Mouse (Mus musculus) right cerebral cortex, adult 2 months (tissue): ENCODE data around the gene Eif3d.
"Not testable (repeated sequence)": the region's sequence is repeated elsewhere in the genome, so short reads cannot be mapped to it uniquely, and the experiment has no call there.

ENCODE experiments used
- DNase-seq, 2 experiments: peaks; one replicate each; pipeline ENCODE4 v3.0.0; 2021 to 2022; ENCODE audit warnings: low spot score in 2 of 2

The Eif3d gene

GRCm38 (mm10) chr15:77970470-77971292, at the start of gene Eif3d:
Gene Eif3d (minus strand): TSS chr15:77970813.
- DNase-seq, result peak; percentile 99 to 100

- no peak for DNase-seq
Observed at GRCm38 (mm10) chr15:78014046-78014445, 43.4 kb upstream of the Eif3d start.

GRCm38 (mm10) chr15:78008206-78008605, 37.6 kb upstream of the Eif3d start:
- not testable (repeated sequence) for DNase-seq

- no peak for DNase-seq
Observed at GRCm38 (mm10) chr15:78003929-78004328, 33.3 kb upstream of the Eif3d start.

- DNase-seq, result no peak
Observed at GRCm38 (mm10) chr15:78001400-78001799, 30.8 kb upstream of the Eif3d start.

GRCm38 (mm10) chr15:77988541-77988940, 17.9 kb upstream of the Eif3d start:
- no peak for DNase-seq

- DNase-seq, result no peak
Observed at GRCm38 (mm10) chr15:77983391-77983790, 12.8 kb upstream of the Eif3d start.

- peak; percentile 91 to 92 for DNase-seq
Observed at GRCm38 (mm10) chr15:77982195-77982939, 11.8 kb upstream of the Eif3d start.

GRCm38 (mm10) chr15:77981181-77981680, 10.6 kb upstream of the Eif3d start:
- no peak for DNase-seq

- DNase-seq, result peak; percentile 69 to 78
Observed at GRCm38 (mm10) chr15:77979427-77979865, 8.8 kb upstream of the Eif3d start.

GRCm38 (mm10) chr15:77977663-77978062, 7.0 kb upstream of the Eif3d start:
- no peak for DNase-seq

- no peak for DNase-seq
Observed at GRCm38 (mm10) chr15:77974165-77974841, 3.7 kb upstream of the Eif3d start.

GRCm38 (mm10) chr15:77969940-77970469, 608 bp downstream of the Eif3d start:
- DNase-seq, result no peak

GRCm38 (mm10) chr15:77965117-77965528, 5.5 kb downstream of the Eif3d start:
- no peak for DNase-seq

GRCm38 (mm10) chr15:77962447-77962846, 8.2 kb downstream of the Eif3d start:
- DNase-seq, result no peak

GRCm38 (mm10) chr15:77960693-77961092, 9.9 kb downstream of the Eif3d start:
- DNase-seq, result no peak

- no peak for DNase-seq
Observed at GRCm38 (mm10) chr15:77958071-77958470, 12.5 kb downstream of the Eif3d start.

GRCm38 (mm10) chr15:77957625-77958024, 13.0 kb downstream of the Eif3d start:
- DNase-seq, result no peak

GRCm38 (mm10) chr15:77956404-77956901, 14.2 kb downstream of the Eif3d start, which contains the start of gene Foxred2:
Gene Foxred2 (minus strand): TSS chr15:77956722.
- DNase-seq, result peak; percentile 83 to 85

- DNase-seq, result peak in 1 of 2 experiments; percentile 36
Observed at GRCm38 (mm10) chr15:77955440-77956403, 14.9 kb downstream of the Eif3d start.
